Mouse (Mus musculus) intestine, embryonic 16.5 days (tissue): ENCODE data around the gene Alg12. TPM values are rescaled to one million over a fixed set of nuclear protein-coding genes. Genes with fewer than 3 reads are reported as not detected.

Experiments used
- ATAC-seq: fragments of 200-750 bp; cut with Nextera tagmentation; 2 replicates; pipeline ENCODE4 v1.8.0; 2017; ENCODE audit warnings: moderate TSS enrichment, moderate library complexity
- H3K27ac ChIP-seq: fragments of 300-500 bp; sonication (generic); 2 replicates; pipeline ENCODE4 v1.5.1; 2014; ENCODE audit warnings: mild to moderate bottlenecking, low read length
- H3K27me3 ChIP-seq: fragments of 300-500 bp; sonication (generic); replicated peaks from 2 replicates; pipeline ENCODE4 v1.6.1; 2014; ENCODE audit warnings: low read length, control low read depth, mixed read lengths; ENCODE audit not compliant: control insufficient read depth, insufficient read depth
- H3K36me3 ChIP-seq: fragments of 300-500 bp; sonication (generic); 2 replicates; pipeline ENCODE4 v1.6.1; 2014; ENCODE audit warnings: low read length, control low read depth; ENCODE audit not compliant: control insufficient read depth, insufficient read depth
- H3K4me1 ChIP-seq: fragments of 300-500 bp; sonication (generic); 2 replicates; pipeline ENCODE4 v1.6.1; 2014; ENCODE audit warnings: low read length, control low read depth, mixed read lengths; ENCODE audit not compliant: control insufficient read depth, insufficient read depth
- H3K4me2 ChIP-seq: fragments of 300-500 bp; sonication (generic); 2 replicates; pipeline ENCODE4 v1.6.1; 2014; ENCODE audit warnings: low read depth, low read length, control low read depth
- H3K4me3 ChIP-seq: fragments of 300-500 bp; sonication (generic); 2 replicates; pipeline ENCODE4 v1.5.1; 2014; ENCODE audit warnings: mild to moderate bottlenecking, low read length
- H3K9ac ChIP-seq: fragments of 300-500 bp; sonication (generic); 2 replicates; pipeline ENCODE4 v1.6.1; 2014; ENCODE audit warnings: low read depth, low read length
- H3K9me3 ChIP-seq: fragments of 300-500 bp; sonication (generic); 2 replicates; pipeline ENCODE4 v1.6.1; 2016; ENCODE audit warnings: low read length, control low read depth; ENCODE audit not compliant: control insufficient read depth
- WGBS: fragments of 180-500 bp; shearing (Covaris S2); extraction: QIAGEN DNeasy Blood & Tissue Kit; methylation state at CpG from one replicate; pipeline ENCODE4 v1.1.7; 2014; 5-methylcytosine and 5-hydroxymethylcytosine counted together
- polyA plus RNA-seq: library from polyadenylated mRNA; unstranded; fragments of >200 nt; fragmentation: Nextera tagmentation; extraction: Ambion mirVana; gene quantifications from 2 replicates; pipeline ENCODE4 v1.2.1, GENCODE M21; 2015

Gene Alg12
- 16.7 and 16.9 TPM in 2 replicates for polyA plus RNA-seq

GRCm38 (mm10) chr15:88819026-88819905 is at the start of gene Alg12, which contains the start of gene Creld2:
Gene Alg12 (minus strand): TSS chr15:88819318.
Gene Creld2 (plus strand): TSS chr15:88819646.
- peak within 1 kb of the TSS; percentile 74 for H3K27ac ChIP-seq
- H3K27me3 ChIP-seq, result no peaks in the 10 kb centered on the region
- peaks cover 26% of the 10 kb centered on the region for H3K36me3 ChIP-seq
- WGBS, result under 1% methylated on average over 86 of the region's 88 CpGs
- peak within 1 kb of the TSS; percentile 73 for H3K4me2 ChIP-seq
- peak within 1 kb of the TSS; percentile 86 for H3K4me3 ChIP-seq
- peaks cover 19% of the 10 kb centered on the region for H3K4me1 ChIP-seq
- ATAC-seq, result peak; percentile 99
- H3K9ac ChIP-seq, result peak within 1 kb of the TSS; percentile 90
- H3K9me3 ChIP-seq, result no peaks in the 10 kb centered on the region

GRCm38 (mm10) chr15:88868024-88868742 is 49.1 kb upstream of the Alg12 start:
- ATAC-seq, result peak; percentile 32

GRCm38 (mm10) chr15:88867368-88868023 is 48.4 kb upstream of the Alg12 start:
- Histone ChIP-seq H3K4me3 (no peak overlapping the region), H3K36me3 (peaks cover 11% of the 10 kb centered on the region), H3K4me1 (peaks cover 42% of the 10 kb centered on the region), H3K4me2 (no peak overlapping the region), H3K9ac (peak overlapping the region; percentile 19; the same call in 1 of the 2 replicates), H3K27ac (peak overlapping the region; percentile 61), H3K9me3 (no peaks in the 10 kb centered on the region), H3K27me3 (no peaks in the 10 kb centered on the region)
- ATAC-seq, result no peak
- 18% methylated on average over 5 of the region's 5 CpGs for WGBS

More at GRCm38 (mm10) chr15:88868024-88868742, 49.1 kb upstream of the Alg12 start:
- Histone ChIP-seq H3K9me3 (no peaks in the 10 kb centered on the region), H3K9ac (no peak overlapping the region), H3K27me3 (no peaks in the 10 kb centered on the region), H3K4me1 (peaks cover 42% of the 10 kb centered on the region), H3K4me2 (no peak overlapping the region), H3K36me3 (peaks cover 11% of the 10 kb centered on the region), H3K27ac (peak overlapping the region; percentile 61), H3K4me3 (no peak overlapping the region)
- WGBS, result 65% methylated on average over 6 of the region's 6 CpGs

- Histone ChIP-seq H3K9me3 (no peaks in the 10 kb centered on the region), H3K4me3 (no peak overlapping the region), H3K36me3 (peaks cover 11% of the 10 kb centered on the region), H3K27ac (peak overlapping the region; percentile 61), H3K4me1 (peaks cover 42% of the 10 kb centered on the region), H3K27me3 (no peaks in the 10 kb centered on the region), H3K4me2 (no peak overlapping the region), H3K9ac (peak overlapping the region; percentile 19; the same call in 1 of the 2 replicates)
- no peak for ATAC-seq
- 40% methylated on average over 7 of the region's 7 CpGs for WGBS
Measured at GRCm38 (mm10) chr15:88866934-88867356, 47.8 kb upstream of the Alg12 start.

- 69% methylated on average over 4 of the region's 4 CpGs for WGBS
- peaks cover 42% of the 10 kb centered on the region for H3K4me1 ChIP-seq
- no peak overlapping the region for H3K4me2 ChIP-seq
- H3K27me3 ChIP-seq, result no peaks in the 10 kb centered on the region
- H3K9me3 ChIP-seq, result no peaks in the 10 kb centered on the region
- no peak overlapping the region for H3K4me3 ChIP-seq
- no peak for ATAC-seq
- peak overlapping the region; percentile 61; the same call in 1 of the 2 replicates for H3K27ac ChIP-seq
- peaks cover 11% of the 10 kb centered on the region for H3K36me3 ChIP-seq
- H3K9ac ChIP-seq, result no peak overlapping the region
Measured at GRCm38 (mm10) chr15:88865888-88866695, 47.0 kb upstream of the Alg12 start.

- H3K9me3 ChIP-seq, result no peaks in the 10 kb centered on the region
- H3K36me3 ChIP-seq, result peaks cover 11% of the 10 kb centered on the region
- H3K9ac ChIP-seq, result peak overlapping the region; percentile 95
- peak overlapping the region; percentile 88 for H3K4me2 ChIP-seq
- WGBS, result 71% methylated on average over 14 of the region's 14 CpGs
- ATAC-seq, result no peak
- H3K27me3 ChIP-seq, result no peaks in the 10 kb centered on the region
- H3K4me1 ChIP-seq, result peaks cover 42% of the 10 kb centered on the region
- H3K27ac ChIP-seq, result peak overlapping the region; percentile 97
- peak overlapping the region; percentile 91 for H3K4me3 ChIP-seq
Measured at GRCm38 (mm10) chr15:88865061-88865460, 45.9 kb upstream of the Alg12 start.

GRCm38 (mm10) chr15:88864270-88865030 is 45.3 kb upstream of the Alg12 start:
- H3K27ac ChIP-seq, result peak overlapping the region; percentile 97
- H3K9ac ChIP-seq, result peak overlapping the region; percentile 95
- no peaks in the 10 kb centered on the region for H3K9me3 ChIP-seq
- H3K4me3 ChIP-seq, result peak overlapping the region; percentile 91
- H3K36me3 ChIP-seq, result peaks cover 11% of the 10 kb centered on the region
- 23% methylated on average over 22 of the region's 22 CpGs for WGBS
- H3K27me3 ChIP-seq, result no peaks in the 10 kb centered on the region
- H3K4me1 ChIP-seq, result peaks cover 42% of the 10 kb centered on the region
- no peak for ATAC-seq
- peak overlapping the region; percentile 88 for H3K4me2 ChIP-seq

GRCm38 (mm10) chr15:88863695-88864231 is 44.6 kb upstream of the Alg12 start:
- Histone ChIP-seq H3K9ac (peak overlapping the region; percentile 95), H3K27ac (peak overlapping the region; percentile 97), H3K9me3 (no peaks in the 10 kb centered on the region), H3K36me3 (peaks cover 11% of the 10 kb centered on the region), H3K4me2 (peak overlapping the region; percentile 88), H3K27me3 (no peaks in the 10 kb centered on the region), H3K4me1 (peaks cover 42% of the 10 kb centered on the region), H3K4me3 (peak overlapping the region; percentile 91)
- WGBS, result under 1% methylated on average over 24 of the region's 39 CpGs
- ATAC-seq, result peak; percentile 72
